Mouse (Mus musculus): ENCODE results near the gene Ccdc36. TPM values are rescaled to one million over a fixed set of nuclear protein-coding genes. Genes with fewer than 3 reads are reported as not detected.

Ccdc36 gene
- polyA plus RNA-seq, 1 experiment from 2014 or later = 1.5 TPM

DNA sequence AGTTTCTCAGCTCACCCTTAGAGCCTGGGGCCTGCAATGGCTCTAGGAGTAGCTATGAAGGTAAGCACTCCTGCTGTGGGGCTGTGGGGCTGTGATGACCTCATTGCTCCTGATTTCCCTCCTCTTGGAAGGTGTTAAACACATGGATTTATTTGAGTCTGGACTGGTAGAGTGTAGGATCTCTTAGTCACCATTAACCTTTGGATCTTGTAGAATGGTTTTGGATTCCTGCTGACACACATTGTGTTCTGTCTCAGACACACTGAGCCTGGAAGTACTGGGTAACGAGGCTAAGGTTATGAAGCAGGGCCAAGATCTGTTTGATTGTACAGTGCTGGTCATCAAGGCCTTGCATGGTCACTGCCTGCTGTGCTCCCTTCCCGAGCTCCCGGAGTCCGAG is 49.0 kb downstream of the Ccdc36 start:
- no peak overlapping the region for H3K27ac ChIP-seq (ENCODE audit: low read depth)
- 92% methylated on average over 4 of the region's 4 CpGs for WGBS
- no peak for DNase-seq (ENCODE audit: low spot score)

GRCm38 (mm10) chr9:108378736-108379135 is 49.5 kb downstream of the Ccdc36 start:
- no peak overlapping the region for H3K27ac ChIP-seq (ENCODE audit: low read depth)
- H3K4me2 ChIP-seq (ENCODE audit: low read length) = no peak overlapping the region
- DNase-seq (ENCODE audit: low spot score) (no peak), ATAC-seq (replicated peaks; ENCODE audit: low FRiP score, low TSS enrichment, low read depth) (no peak)
- no peak overlapping the region for H3K4me3 ChIP-seq (ENCODE audit: low read depth, low read length)
- H3K9me3 ChIP-seq (ENCODE audit: control insufficient read depth, low read length) = no peaks in the 10 kb centered on the region
- WGBS = 77% methylated on average over 5 of the region's 5 CpGs
- no peaks in the 10 kb centered on the region for H3K4me1 ChIP-seq (replicated peaks; ENCODE audit: control insufficient read depth, insufficient read depth, low read length)
- H3K36me3 ChIP-seq (ENCODE audit: control insufficient read depth, insufficient read depth, low read length) = peaks cover 91% of the 10 kb centered on the region
- no peaks in the 10 kb centered on the region for H3K27me3 ChIP-seq (replicated peaks; ENCODE audit: control insufficient read depth, insufficient read depth, low read length)
- H3K9ac ChIP-seq (ENCODE audit: low read length) = no peak overlapping the region

More for the DNA sequence above, 49.0 kb downstream of the Ccdc36 start:
- Histone ChIP-seq H3K4me3 (ENCODE audit: low read depth, low read length) (no peak overlapping the region), H3K9me3 (ENCODE audit: control insufficient read depth, low read length) (no peaks in the 10 kb centered on the region), H3K4me2 (ENCODE audit: low read length) (no peak overlapping the region), H3K9ac (ENCODE audit: low read length) (no peak overlapping the region), H3K4me1 (replicated peaks; ENCODE audit: control insufficient read depth, insufficient read depth, low read length) (no peaks in the 10 kb centered on the region), H3K27me3 (replicated peaks; ENCODE audit: control insufficient read depth, insufficient read depth, low read length) (no peaks in the 10 kb centered on the region), H3K36me3 (ENCODE audit: control insufficient read depth, insufficient read depth, low read length) (peaks cover 91% of the 10 kb centered on the region)
- no peak for ATAC-seq (replicated peaks; ENCODE audit: low FRiP score, low TSS enrichment, low read depth)

DNA sequence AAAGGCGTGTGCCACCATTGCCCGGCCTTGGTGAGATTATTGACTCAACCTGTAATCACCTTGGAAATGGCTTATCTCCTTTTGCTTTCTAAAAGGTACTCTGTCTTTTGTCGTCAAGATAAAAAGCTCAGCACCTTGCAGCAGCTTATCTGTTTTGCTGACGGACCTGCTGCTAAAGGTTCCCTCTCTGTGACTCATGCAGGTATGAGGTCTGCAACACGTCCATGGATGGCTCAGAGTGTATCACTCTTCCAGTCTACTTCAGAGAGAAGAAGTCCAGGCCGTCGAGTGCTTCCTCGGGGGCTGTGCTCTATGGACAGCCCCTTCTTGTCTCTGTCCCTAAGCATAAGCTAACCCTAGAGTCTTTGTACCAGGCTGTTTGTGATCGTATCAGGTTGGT is 50.0 kb downstream of the Ccdc36 start:
- no peak overlapping the region for H3K4me3 ChIP-seq (ENCODE audit: low read depth, low read length)
- DNase-seq (ENCODE audit: low spot score) = no peak
- 76% methylated on average over 9 of the region's 9 CpGs for WGBS
- H3K27me3 ChIP-seq (replicated peaks; ENCODE audit: control insufficient read depth, insufficient read depth, low read length) = no peaks in the 10 kb centered on the region
- H3K4me2 ChIP-seq (ENCODE audit: low read length) = no peak overlapping the region
- H3K27ac ChIP-seq (ENCODE audit: low read depth) = no peak overlapping the region
- H3K36me3 ChIP-seq (ENCODE audit: control insufficient read depth, insufficient read depth, low read length) = peaks cover 91% of the 10 kb centered on the region
- no peak; the same call in 1 of the 2 replicates for ATAC-seq (replicated peaks; ENCODE audit: low FRiP score, low TSS enrichment, low read depth)
- H3K9ac ChIP-seq (ENCODE audit: low read length) = no peak overlapping the region
- no peaks in the 10 kb centered on the region for H3K4me1 ChIP-seq (replicated peaks; ENCODE audit: control insufficient read depth, insufficient read depth, low read length)
- no peaks in the 10 kb centered on the region for H3K9me3 ChIP-seq (ENCODE audit: control insufficient read depth, low read length)

Other genes with a start within 250 kb of the Ccdc36 start
- gene Bsn, start 238.1 kb downstream of the Ccdc36 start, polyA plus RNA-seq (2014; fragmentation: Nextera tagmentation; extraction: Ambion mirVana) = 4.1 and 4.6 TPM in 2 replicates
- gene Dag1, start 164.5 kb downstream of the Ccdc36 start, polyA plus RNA-seq (2014; fragmentation: Nextera tagmentation; extraction: Ambion mirVana) = 71.7 and 75.6 TPM in 2 replicates
- gene Nicn1, start 138.1 kb downstream of the Ccdc36 start, polyA plus RNA-seq (2014; fragmentation: Nextera tagmentation; extraction: Ambion mirVana) = 38.9 and 41.2 TPM in 2 replicates
- 23.0 and 24.2 TPM in 2 replicates for gene Amt, start 131.6 kb downstream of the Ccdc36 start, polyA plus RNA-seq (2014; fragmentation: Nextera tagmentation; extraction: Ambion mirVana)
- 281 and 309 TPM in 2 replicates for gene Rhoa, start 122.4 kb downstream of the Ccdc36 start, polyA plus RNA-seq (2014; fragmentation: Nextera tagmentation; extraction: Ambion mirVana)
- 27.5 and 30.4 TPM in 2 replicates for gene Tcta, start 122.3 kb downstream of the Ccdc36 start, polyA plus RNA-seq (2014; fragmentation: Nextera tagmentation; extraction: Ambion mirVana)
- 760 and 815 TPM in 2 replicates for gene Gpx1, start 89.6 kb downstream of the Ccdc36 start, polyA plus RNA-seq (2014; fragmentation: Nextera tagmentation; extraction: Ambion mirVana)
- 103 and 114 TPM in 2 replicates for gene Usp4, start 80.6 kb downstream of the Ccdc36 start, polyA plus RNA-seq (2014; fragmentation: Nextera tagmentation; extraction: Ambion mirVana)
- gene 1700102P08Rik, start 35.7 kb downstream of the Ccdc36 start, polyA plus RNA-seq (2014; fragmentation: Nextera tagmentation; extraction: Ambion mirVana) = 0.55 and 0.66 TPM in 2 replicates
- not detected in 2 replicates for gene BC048562, start 8.0 kb upstream of the Ccdc36 start, polyA plus RNA-seq (2014; fragmentation: Nextera tagmentation; extraction: Ambion mirVana)
- 43.9 and 49.7 TPM in 2 replicates for gene Ccdc71, start 32.0 kb upstream of the Ccdc36 start, polyA plus RNA-seq (2014; fragmentation: Nextera tagmentation; extraction: Ambion mirVana)
- 59.9 and 60.7 TPM in 2 replicates for gene Klhdc8b, start 33.1 kb upstream of the Ccdc36 start, polyA plus RNA-seq (2014; fragmentation: Nextera tagmentation; extraction: Ambion mirVana)
- gene Lamb2, start 51.3 kb upstream of the Ccdc36 start, polyA plus RNA-seq (2014; fragmentation: Nextera tagmentation; extraction: Ambion mirVana) = 32.3 and 33.7 TPM in 2 replicates
- gene Usp19, start 62.1 kb upstream of the Ccdc36 start, polyA plus RNA-seq (2014; fragmentation: Nextera tagmentation; extraction: Ambion mirVana) = 51.6 and 53.5 TPM in 2 replicates
- 119 and 128 TPM in 2 replicates for gene Qars, start 79.2 kb upstream of the Ccdc36 start, polyA plus RNA-seq (2014; fragmentation: Nextera tagmentation; extraction: Ambion mirVana)
- gene Qrich1, start 88.3 kb upstream of the Ccdc36 start, polyA plus RNA-seq (2014; fragmentation: Nextera tagmentation; extraction: Ambion mirVana) = 122 and 133 TPM in 2 replicates
- 226 and 246 TPM in 2 replicates for gene Impdh2, start 131.8 kb upstream of the Ccdc36 start, polyA plus RNA-seq (2014; fragmentation: Nextera tagmentation; extraction: Ambion mirVana)
- gene Ndufaf3, start 138.9 kb upstream of the Ccdc36 start, polyA plus RNA-seq (2014; fragmentation: Nextera tagmentation; extraction: Ambion mirVana) = 37.0 and 39.8 TPM in 2 replicates
- gene Dalrd3, start 141.4 kb upstream of the Ccdc36 start, polyA plus RNA-seq (2014; fragmentation: Nextera tagmentation; extraction: Ambion mirVana) = 127 and 146 TPM in 2 replicates
- gene Wdr6, start 150.3 kb upstream of the Ccdc36 start, polyA plus RNA-seq (2014; fragmentation: Nextera tagmentation; extraction: Ambion mirVana) = 82.0 and 95.0 TPM in 2 replicates
- gene P4htm, start 169.2 kb upstream of the Ccdc36 start, polyA plus RNA-seq (2014; fragmentation: Nextera tagmentation; extraction: Ambion mirVana) = 5.9 and 7.0 TPM in 2 replicates
- 43.1 and 46.7 TPM in 2 replicates for gene Arih2, start 220.9 kb upstream of the Ccdc36 start, polyA plus RNA-seq (2014; fragmentation: Nextera tagmentation; extraction: Ambion mirVana)
- 29.1 and 34.5 TPM in 2 replicates for gene Slc25a20, start 233.6 kb upstream of the Ccdc36 start, polyA plus RNA-seq (2014; fragmentation: Nextera tagmentation; extraction: Ambion mirVana)